Mouse (Mus musculus) forebrain, embryonic 15.5 days (tissue): ENCODE results near the gene Rnf41. TPM values are rescaled to one million over a fixed set of nuclear protein-coding genes. Genes with fewer than 3 reads are reported as not detected.

Experiments used
- microRNA-seq: library from miRNA; unstranded; fragments of <30 nt; microRNA quantifications from one replicate; pipeline ENCODE4, GENCODE M21; 2016
- polyA plus RNA-seq: library from polyadenylated mRNA; unstranded; fragments of >200 nt; fragmentation: Nextera tagmentation; extraction: Ambion mirVana; gene quantifications from 2 replicates; pipeline ENCODE4 v1.2.1, GENCODE M21; 2015

Gene Rnf41
- polyA plus RNA-seq, 1 experiment from 2014 or later: 110 TPM

Small RNAs within 50 kb of the gene (microRNA-seq; reads per million reads assigned to microRNA genes)
- gene Gm25361: not detected
- gene Gm26308: not detected
- gene Mir6914: 0.66 reads per million
- gene Mir6915: 1.3 reads per million
- not detected for gene Mir8105

Other genes with a start within 250 kb of the Rnf41 start
- gene Rbms2, start 231.4 kb upstream of the Rnf41 start, polyA plus RNA-seq: 7.9 and 9.0 TPM in 2 replicates
- gene Gls2, start 217.2 kb upstream of the Rnf41 start, polyA plus RNA-seq: 0.57 and 0.64 TPM in 2 replicates
- gene Spryd4, start 199.8 kb upstream of the Rnf41 start, polyA plus RNA-seq: 19.1 and 19.8 TPM in 2 replicates
- 0.19 TPM in 1 of 2 replicates, not detected in the other for gene Mip, start 185.8 kb upstream of the Rnf41 start, polyA plus RNA-seq
- 32.0 and 35.8 TPM in 2 replicates for gene Timeless, start 179.6 kb upstream of the Rnf41 start, polyA plus RNA-seq
- gene Apon, start 157.6 kb upstream of the Rnf41 start, polyA plus RNA-seq: 0.19 TPM in 1 of 2 replicates, not detected in the other
- gene Apof, start 143.0 kb upstream of the Rnf41 start, polyA plus RNA-seq: not detected in 2 replicates
- gene Stat2, start 141.1 kb upstream of the Rnf41 start, polyA plus RNA-seq: 17.1 and 21.0 TPM in 2 replicates
- gene Il23a, start 112.9 kb upstream of the Rnf41 start, polyA plus RNA-seq: 0.11 TPM in 1 of 2 replicates, not detected in the other
- gene Pan2, start 108.3 kb upstream of the Rnf41 start, polyA plus RNA-seq: 27.6 and 30.9 TPM in 2 replicates
- 208 and 216 TPM in 2 replicates for gene Cnpy2, start 89.2 kb upstream of the Rnf41 start, polyA plus RNA-seq
- 233 and 237 TPM in 2 replicates for gene Cs, start 73.9 kb upstream of the Rnf41 start, polyA plus RNA-seq
- 33.7 and 35.7 TPM in 2 replicates for gene Coq10a, start 42.7 kb upstream of the Rnf41 start, polyA plus RNA-seq
- 13.0 and 13.4 TPM in 2 replicates for gene Ankrd52, start 34.5 kb upstream of the Rnf41 start, polyA plus RNA-seq
- gene Slc39a5, start 10.4 kb upstream of the Rnf41 start, polyA plus RNA-seq: 0.09 and 0.24 TPM in 2 replicates
- gene Nabp2, start 165 bp upstream of the Rnf41 start, polyA plus RNA-seq: 137 and 139 TPM in 2 replicates
- 201 and 202 TPM in 2 replicates for gene Smarcc2, start 47.6 kb downstream of the Rnf41 start, polyA plus RNA-seq
- 682 and 697 TPM in 2 replicates for gene Myl6, start 82.5 kb downstream of the Rnf41 start, polyA plus RNA-seq
- gene Myl6b, start 87.0 kb downstream of the Rnf41 start, polyA plus RNA-seq: 4.7 and 5.6 TPM in 2 replicates
- gene Esyt1, start 114.2 kb downstream of the Rnf41 start, polyA plus RNA-seq: 6.8 and 7.6 TPM in 2 replicates
- gene Zc3h10, start 136.1 kb downstream of the Rnf41 start, polyA plus RNA-seq: 22.8 and 24.5 TPM in 2 replicates
- gene Rpl41, start 137.6 kb downstream of the Rnf41 start, polyA plus RNA-seq: 2,336 and 2,513 TPM in 2 replicates
- gene Pa2g4, start 154.3 kb downstream of the Rnf41 start, polyA plus RNA-seq: 146 and 149 TPM in 2 replicates
- 0.42 TPM in 2 replicates for gene Erbb3, start 178.0 kb downstream of the Rnf41 start, polyA plus RNA-seq
- 441 and 472 TPM in 2 replicates for gene Rps26, start 215.1 kb downstream of the Rnf41 start, polyA plus RNA-seq
- 11.3 TPM in 2 replicates for gene Ikzf4, start 234.3 kb downstream of the Rnf41 start, polyA plus RNA-seq